Mouse (Mus musculus) forebrain, embryonic 12.5 days (tissue): Measurements from ENCODE around the gene Cst9. TPM values are rescaled to one million over a fixed set of nuclear protein-coding genes. Genes with fewer than 3 reads are reported as not detected.

Experiments
- ATAC-seq: fragments of 200-750 bp; cut with Nextera tagmentation; 2 replicates; pipeline ENCODE4 v1.8.0; 2017; ENCODE audit warnings: moderate TSS enrichment; ENCODE audit not compliant: low FRiP score
- H3K27ac ChIP-seq: fragments of 300-500 bp; sonication (generic); 2 replicates; pipeline ENCODE4 v1.5.1; 2016; ENCODE audit warnings: mild to moderate bottlenecking
- H3K27me3 ChIP-seq: fragments of 300-500 bp; sonication (generic); 2 replicates; pipeline ENCODE4 v1.6.1; 2016; ENCODE audit warnings: mild to moderate bottlenecking
- H3K36me3 ChIP-seq: fragments of 300-500 bp; sonication (generic); replicated peaks from 2 replicates; pipeline ENCODE4 v1.6.1; 2016; ENCODE audit warnings: mild to moderate bottlenecking
- H3K4me1 ChIP-seq: fragments of 300-500 bp; sonication (generic); 2 replicates; pipeline ENCODE4 v1.6.1; 2016
- H3K4me2 ChIP-seq: fragments of 300-500 bp; sonication (generic); 2 replicates; pipeline ENCODE4 v1.6.1; 2016; ENCODE audit warnings: mild to moderate bottlenecking, moderate library complexity
- H3K4me3 ChIP-seq: fragments of 300-500 bp; sonication (generic); replicated peaks from 2 replicates; pipeline ENCODE4 v1.5.1; 2016; ENCODE audit warnings: mild to moderate bottlenecking
- H3K9ac ChIP-seq: fragments of 300-500 bp; sonication (generic); 2 replicates; pipeline ENCODE4 v1.6.1; 2016; ENCODE audit warnings: mild to moderate bottlenecking
- H3K9me3 ChIP-seq: fragments of 300-500 bp; sonication (generic); 2 replicates; pipeline ENCODE4 v1.6.1; 2016
- polyA plus RNA-seq: library from polyadenylated mRNA; unstranded; fragments of >200 nt; fragmentation: Nextera tagmentation; extraction: Ambion mirVana; gene quantifications from 2 replicates; pipeline ENCODE4 v1.2.1, GENCODE M21; 2016

Gene Cst9
- polyA plus RNA-seq, 1 experiment from 2014 or later: not detected

DNA sequence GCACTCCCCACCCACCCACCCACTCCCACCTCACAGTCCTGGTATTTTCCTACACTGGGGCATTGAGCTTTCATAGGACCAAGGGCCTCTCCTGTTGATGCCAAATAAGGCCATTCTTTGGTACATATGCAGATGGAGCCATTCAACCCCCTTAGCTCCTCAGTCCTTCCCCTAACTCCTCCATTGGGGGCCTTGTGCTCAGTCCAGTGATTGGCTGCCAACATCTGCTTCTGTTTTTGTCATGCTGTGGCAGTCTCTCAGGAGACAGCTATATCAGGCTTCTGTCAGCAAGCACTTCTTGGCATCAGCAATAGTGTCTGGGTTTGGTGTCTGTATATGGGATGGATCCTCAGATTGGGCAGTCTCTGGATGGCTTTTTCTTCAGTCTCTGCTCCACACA lies 49.8 kb downstream of the Cst9 start:
- H3K4me3 ChIP-seq: no peak overlapping the region
- peaks cover 9% of the 10 kb centered on the region; the same call in 1 of the 2 replicates for H3K4me1 ChIP-seq
- H3K4me2 ChIP-seq: no peak overlapping the region
- no peak overlapping the region for H3K9ac ChIP-seq
- H3K9me3 ChIP-seq: no peaks in the 10 kb centered on the region
- H3K27me3 ChIP-seq: no peaks in the 10 kb centered on the region
- H3K27ac ChIP-seq: no peak overlapping the region
- H3K36me3 ChIP-seq: no peaks in the 10 kb centered on the region
- ATAC-seq: no peak

Other genes starting within 250 kb of the Cst9 start
- 109 and 114 TPM in 2 replicates for gene Nxt1, start 162.5 kb upstream of the Cst9 start, polyA plus RNA-seq
- gene Gzf1, start 154.1 kb upstream of the Cst9 start, polyA plus RNA-seq: 22.8 and 25.7 TPM in 2 replicates
- 18.6 and 19.7 TPM in 2 replicates for gene Napb, start 102.7 kb upstream of the Cst9 start, polyA plus RNA-seq
- not detected in 2 replicates for gene Cstl1, start 84.8 kb upstream of the Cst9 start, polyA plus RNA-seq
- gene Cst11, start 63.6 kb upstream of the Cst9 start, polyA plus RNA-seq: not detected in 2 replicates
- gene 8030411F24Rik, start 53.1 kb upstream of the Cst9 start, polyA plus RNA-seq: not detected in 2 replicates
- not detected in 2 replicates for gene Cst12, start 45.8 kb upstream of the Cst9 start, polyA plus RNA-seq
- gene Cst8, start 36.4 kb upstream of the Cst9 start, polyA plus RNA-seq: not detected in 2 replicates
- gene Cst13, start 15.1 kb upstream of the Cst9 start, polyA plus RNA-seq: not detected in 2 replicates
- not detected in 2 replicates for gene 9230104L09Rik, start 29.9 kb downstream of the Cst9 start, polyA plus RNA-seq
- gene Cst3, start 40.5 kb downstream of the Cst9 start, polyA plus RNA-seq: 290 and 307 TPM in 2 replicates
- gene Gm1330, start 168.1 kb downstream of the Cst9 start, polyA plus RNA-seq: not detected in 2 replicates
- not detected in 2 replicates for gene Gm10750, start 182.1 kb downstream of the Cst9 start, polyA plus RNA-seq